Mouse (Mus musculus) E14TG2a.4 (cell line): ENCODE measurements around the gene Gm13889.

ENCODE experiments used
- CTCF ChIP-seq: conservative IDR thresholded peaks from 2 replicates; pipeline ENCODE4 v1.5.1; 2014; ENCODE audit warnings: low read length
- NANOG ChIP-seq: IDR thresholded peaks from 2 replicates; pipeline ENCODE4 v1.6.1; 2014; ENCODE audit warnings: borderline replicate concordance, low read length, mixed read lengths

- no peak for TF ChIP-seq CTCF
- no peak for TF ChIP-seq NANOG
Measured at GRCm38 (mm10) chr2:93961716-93962115, 4.7 kb upstream of the Gm13889 start.
